Mouse (Mus musculus): ENCODE measurements around the gene Gabbr2. TPM values are rescaled to one million over a fixed set of nuclear protein-coding genes. Genes with fewer than 3 reads are reported as not detected.

Gabbr2 gene
- polyA plus RNA-seq, 1 experiment: not detected

GRCm38 (mm10) chr4:46986054-46986453, 5.6 kb downstream of the Gabbr2 start:
- H3K79me3 ChIP-seq (ENCODE audit: low read depth): no peaks in the 10 kb centered on the region
- no peaks in the 10 kb centered on the region for H3K79me2 ChIP-seq (ENCODE audit: control insufficient read depth, insufficient read depth)
- no peaks in the 10 kb centered on the region for H3K27me3 ChIP-seq (ENCODE audit: control insufficient read depth, insufficient read depth, insufficient read length)
- TF ChIP-seq CEBPB (IDR thresholded peaks at IDR 0.05; ENCODE audit: low read depth): no peak
- no peak for TF ChIP-seq FOSL1 (IDR thresholded peaks at IDR 0.05; ENCODE audit: insufficient read depth, low read length, poor library complexity, severe bottlenecking)
- TF ChIP-seq USF1 (IDR thresholded peaks at IDR 0.05; ENCODE audit: low read depth): no peak
- TF ChIP-seq MYOD1 (IDR thresholded peaks at IDR 0.05; ENCODE audit: control insufficient read depth, insufficient read length, low read depth): no peak
- no peak for TF ChIP-seq MAX (IDR thresholded peaks at IDR 0.05)
- no peak for TF ChIP-seq MYOG (IDR thresholded peaks at IDR 0.05; ENCODE audit: control insufficient read depth, extremely low read depth, insufficient read length)
- no peak for TF ChIP-seq CTCF (IDR thresholded peaks at IDR 0.05; ENCODE audit: control insufficient read depth, insufficient read depth, insufficient read length)
- H3K36me3 ChIP-seq (ENCODE audit: control insufficient read depth, insufficient read depth): no peaks in the 10 kb centered on the region
- no peak overlapping the region for H3K4me3 ChIP-seq (ENCODE audit: insufficient read depth, poor library complexity, severe bottlenecking)
- H3ac ChIP-seq (ENCODE audit: control insufficient read depth, insufficient read length, low read depth): no peak overlapping the region

DNA sequence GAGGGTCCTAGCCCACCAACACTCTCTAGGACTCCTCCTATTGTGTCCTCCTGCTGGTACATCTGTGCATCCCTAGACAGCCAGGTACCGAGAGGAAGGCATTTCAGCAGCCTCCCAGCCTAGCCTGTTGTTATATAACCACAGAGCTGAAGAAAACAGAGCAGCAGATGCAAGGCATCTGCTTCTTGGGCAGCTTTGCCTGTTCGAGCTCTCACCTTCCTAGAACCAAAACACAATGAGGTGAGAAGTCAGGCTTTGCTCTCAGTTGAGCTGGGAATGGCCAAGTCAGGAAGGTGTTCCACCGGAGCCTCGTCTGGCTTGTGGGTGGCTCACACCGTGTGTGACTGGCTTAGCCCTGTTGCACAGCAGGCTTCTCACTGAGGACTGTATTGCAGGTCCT, 8.8 kb downstream of the Gabbr2 start:
- no peaks in the 10 kb centered on the region for H3K79me3 ChIP-seq (ENCODE audit: low read depth)
- no peaks in the 10 kb centered on the region for H3K79me2 ChIP-seq (ENCODE audit: control insufficient read depth, insufficient read depth)
- H3ac ChIP-seq (ENCODE audit: control insufficient read depth, insufficient read length, low read depth): no peak overlapping the region
- no peaks in the 10 kb centered on the region for H3K27me3 ChIP-seq (ENCODE audit: control insufficient read depth, insufficient read depth, insufficient read length)
- H3K4me3 ChIP-seq (ENCODE audit: insufficient read depth, poor library complexity, severe bottlenecking): no peak overlapping the region
- TF ChIP-seq MAX (IDR thresholded peaks at IDR 0.05) (no peak), CEBPB (IDR thresholded peaks at IDR 0.05; ENCODE audit: low read depth) (no peak), USF1 (IDR thresholded peaks at IDR 0.05; ENCODE audit: low read depth) (no peak), FOSL1 (IDR thresholded peaks at IDR 0.05; ENCODE audit: insufficient read depth, low read length, poor library complexity, severe bottlenecking) (no peak), MYOG (IDR thresholded peaks at IDR 0.05; ENCODE audit: control insufficient read depth, extremely low read depth, insufficient read length) (no peak), CTCF (IDR thresholded peaks at IDR 0.05; ENCODE audit: control insufficient read depth, insufficient read depth, insufficient read length) (no peak), MYOD1 (IDR thresholded peaks at IDR 0.05; ENCODE audit: control insufficient read depth, insufficient read length, low read depth) (no peak)
- H3K36me3 ChIP-seq (ENCODE audit: control insufficient read depth, insufficient read depth): no peaks in the 10 kb centered on the region

GRCm38 (mm10) chr4:46982094-46982493, 9.6 kb downstream of the Gabbr2 start:
- Histone ChIP-seq H3ac (ENCODE audit: control insufficient read depth, insufficient read length, low read depth) (no peak overlapping the region), H3K36me3 (ENCODE audit: control insufficient read depth, insufficient read depth) (no peaks in the 10 kb centered on the region), H3K4me3 (ENCODE audit: insufficient read depth, poor library complexity, severe bottlenecking) (no peak overlapping the region), H3K27me3 (ENCODE audit: control insufficient read depth, insufficient read depth, insufficient read length) (no peaks in the 10 kb centered on the region), H3K79me3 (ENCODE audit: low read depth) (no peaks in the 10 kb centered on the region), H3K79me2 (ENCODE audit: control insufficient read depth, insufficient read depth) (no peaks in the 10 kb centered on the region)
- TF ChIP-seq MAX (IDR thresholded peaks at IDR 0.05): no peak
- no peak for TF ChIP-seq FOSL1 (IDR thresholded peaks at IDR 0.05; ENCODE audit: insufficient read depth, low read length, poor library complexity, severe bottlenecking)
- no peak for TF ChIP-seq MYOD1 (IDR thresholded peaks at IDR 0.05; ENCODE audit: control insufficient read depth, insufficient read length, low read depth)
- TF ChIP-seq USF1 (IDR thresholded peaks at IDR 0.05; ENCODE audit: low read depth): no peak
- TF ChIP-seq CTCF (IDR thresholded peaks at IDR 0.05; ENCODE audit: control insufficient read depth, insufficient read depth, insufficient read length): no peak
- no peak for TF ChIP-seq CEBPB (IDR thresholded peaks at IDR 0.05; ENCODE audit: low read depth)
- no peak for TF ChIP-seq MYOG (IDR thresholded peaks at IDR 0.05; ENCODE audit: control insufficient read depth, extremely low read depth, insufficient read length)

DNA sequence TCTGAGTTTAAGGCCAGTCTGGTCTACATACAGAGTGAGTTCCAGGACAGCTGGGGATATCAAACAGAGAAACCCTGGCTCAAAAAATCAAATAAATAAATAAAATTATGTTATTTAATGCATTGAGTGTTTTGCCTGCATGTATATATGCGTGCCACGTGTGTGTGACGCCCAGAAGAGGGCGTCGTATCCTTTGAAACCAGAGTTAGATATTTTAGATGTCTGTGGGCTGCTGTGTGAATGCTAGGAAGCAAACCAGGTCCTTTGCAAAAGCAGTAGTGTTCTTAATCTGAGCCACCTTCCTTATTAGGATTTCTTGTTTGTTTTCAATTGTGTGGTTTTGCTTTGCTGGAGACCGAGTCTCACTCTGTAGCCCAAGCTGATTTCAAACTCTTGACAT, 13.3 kb downstream of the Gabbr2 start:
- no peaks in the 10 kb centered on the region for H3K79me3 ChIP-seq (ENCODE audit: low read depth)
- H3K27me3 ChIP-seq (ENCODE audit: control insufficient read depth, insufficient read depth, insufficient read length): no peaks in the 10 kb centered on the region
- H3K36me3 ChIP-seq (ENCODE audit: control insufficient read depth, insufficient read depth): no peaks in the 10 kb centered on the region
- H3K4me3 ChIP-seq (ENCODE audit: insufficient read depth, poor library complexity, severe bottlenecking): no peak overlapping the region
- H3K79me2 ChIP-seq (ENCODE audit: control insufficient read depth, insufficient read depth): no peaks in the 10 kb centered on the region
- TF ChIP-seq FOSL1 (IDR thresholded peaks at IDR 0.05; ENCODE audit: insufficient read depth, low read length, poor library complexity, severe bottlenecking) (no peak), USF1 (IDR thresholded peaks at IDR 0.05; ENCODE audit: low read depth) (no peak), MYOG (IDR thresholded peaks at IDR 0.05; ENCODE audit: control insufficient read depth, extremely low read depth, insufficient read length) (no peak)
- no peak overlapping the region for H3ac ChIP-seq (ENCODE audit: control insufficient read depth, insufficient read length, low read depth)

GRCm38 (mm10) chr4:46977161-46977560, 14.5 kb downstream of the Gabbr2 start:
- TF ChIP-seq CEBPB (IDR thresholded peaks at IDR 0.05; ENCODE audit: low read depth) (no peak), CTCF (IDR thresholded peaks at IDR 0.05; ENCODE audit: control insufficient read depth, insufficient read depth, insufficient read length) (no peak), USF1 (IDR thresholded peaks at IDR 0.05; ENCODE audit: low read depth) (no peak), MYOG (IDR thresholded peaks at IDR 0.05; ENCODE audit: control insufficient read depth, extremely low read depth, insufficient read length) (no peak), MYOD1 (IDR thresholded peaks at IDR 0.05; ENCODE audit: control insufficient read depth, insufficient read length, low read depth) (no peak), FOSL1 (IDR thresholded peaks at IDR 0.05; ENCODE audit: insufficient read depth, low read length, poor library complexity, severe bottlenecking) (no peak), MAX (IDR thresholded peaks at IDR 0.05) (no peak)
- no peaks in the 10 kb centered on the region for H3K79me3 ChIP-seq (ENCODE audit: low read depth)
- no peak overlapping the region for H3ac ChIP-seq (ENCODE audit: control insufficient read depth, insufficient read length, low read depth)

GRCm38 (mm10) chr4:46976671-46977071, 15.0 kb downstream of the Gabbr2 start:
- Histone ChIP-seq H3K79me3 (ENCODE audit: low read depth) (no peaks in the 10 kb centered on the region), H3K36me3 (ENCODE audit: control insufficient read depth, insufficient read depth) (no peaks in the 10 kb centered on the region), H3ac (ENCODE audit: control insufficient read depth, insufficient read length, low read depth) (no peak overlapping the region), H3K4me3 (ENCODE audit: insufficient read depth, poor library complexity, severe bottlenecking) (no peak overlapping the region), H3K79me2 (ENCODE audit: control insufficient read depth, insufficient read depth) (no peaks in the 10 kb centered on the region), H3K27me3 (ENCODE audit: control insufficient read depth, insufficient read depth, insufficient read length) (no peaks in the 10 kb centered on the region)
- TF ChIP-seq FOSL1 (IDR thresholded peaks at IDR 0.05; ENCODE audit: insufficient read depth, low read length, poor library complexity, severe bottlenecking): no peak
- no peak for TF ChIP-seq MAX (IDR thresholded peaks at IDR 0.05)
- TF ChIP-seq MYOG (IDR thresholded peaks at IDR 0.05; ENCODE audit: control insufficient read depth, extremely low read depth, insufficient read length): no peak
- no peak for TF ChIP-seq CTCF (IDR thresholded peaks at IDR 0.05; ENCODE audit: control insufficient read depth, insufficient read depth, insufficient read length)
- TF ChIP-seq CEBPB (IDR thresholded peaks at IDR 0.05; ENCODE audit: low read depth): no peak
- TF ChIP-seq MYOD1 (IDR thresholded peaks at IDR 0.05; ENCODE audit: control insufficient read depth, insufficient read length, low read depth): no peak
- TF ChIP-seq USF1 (IDR thresholded peaks at IDR 0.05; ENCODE audit: low read depth): no peak

More at GRCm38 (mm10) chr4:46977161-46977560, 14.5 kb downstream of the Gabbr2 start:
- H3K27me3 ChIP-seq (ENCODE audit: control insufficient read depth, insufficient read depth, insufficient read length): no peaks in the 10 kb centered on the region
- no peaks in the 10 kb centered on the region for H3K79me2 ChIP-seq (ENCODE audit: control insufficient read depth, insufficient read depth)
- no peaks in the 10 kb centered on the region for H3K36me3 ChIP-seq (ENCODE audit: control insufficient read depth, insufficient read depth)
- H3K4me3 ChIP-seq (ENCODE audit: insufficient read depth, poor library complexity, severe bottlenecking): no peak overlapping the region

All from C2C12 (cell line).